Mouse (Mus musculus): ENCODE measurements at regions not wholly inside any gene's neighbourhood (a gene's known extent, or its start where the extent isn't known, plus 50 kb on each side); places are given as distances from the start of the nearest gene placed in this dataset.
"Not testable (repeated sequence)": the region's sequence is repeated elsewhere in the genome, so short reads cannot be mapped to it uniquely, and the experiment has no call there.

DNA sequence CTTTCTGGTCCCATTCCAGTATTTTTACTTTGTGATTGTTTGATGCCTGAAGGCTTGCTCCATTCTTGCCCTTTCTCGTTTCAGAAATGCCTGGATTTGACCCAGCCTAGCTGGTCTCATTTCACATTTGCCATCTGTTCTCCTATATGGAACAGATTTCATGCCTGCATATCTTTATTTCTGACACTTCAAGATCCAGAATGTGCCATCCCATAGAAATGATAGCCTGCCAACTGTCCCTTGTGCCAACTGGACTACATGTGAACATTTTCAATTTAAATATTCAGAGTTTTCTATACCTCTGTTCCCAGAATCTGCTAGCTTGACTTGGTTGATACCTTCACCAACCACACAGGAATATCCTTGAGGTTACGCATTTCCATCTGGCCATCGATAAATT is 669.0 kb downstream of the Fscb start:
- DNase-seq (ENCODE audit: low spot score in 2 of 2): peak; percentile 26 to 46

DNA sequence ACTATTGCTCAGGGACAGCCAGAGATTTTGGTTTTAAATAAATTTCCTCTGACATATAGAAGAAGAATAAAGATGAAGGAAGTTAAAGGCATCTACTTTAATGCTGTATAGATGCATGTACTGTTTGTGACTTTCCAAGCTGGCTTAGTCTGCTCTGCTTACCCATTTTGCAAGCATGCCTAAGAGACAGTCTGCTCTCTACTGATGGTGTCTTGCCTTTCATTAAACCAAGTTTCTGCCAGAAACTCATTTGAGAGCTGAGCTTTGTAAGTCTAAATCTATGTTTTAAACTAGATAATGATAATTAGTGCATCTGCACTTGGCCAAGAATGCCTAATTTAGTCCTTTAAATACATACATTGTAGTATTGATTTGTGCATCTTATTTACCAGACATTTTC is 670.5 kb downstream of the Fscb start:
- no peak for DNase-seq (ENCODE audit: low spot score in 2 of 2)

DNA sequence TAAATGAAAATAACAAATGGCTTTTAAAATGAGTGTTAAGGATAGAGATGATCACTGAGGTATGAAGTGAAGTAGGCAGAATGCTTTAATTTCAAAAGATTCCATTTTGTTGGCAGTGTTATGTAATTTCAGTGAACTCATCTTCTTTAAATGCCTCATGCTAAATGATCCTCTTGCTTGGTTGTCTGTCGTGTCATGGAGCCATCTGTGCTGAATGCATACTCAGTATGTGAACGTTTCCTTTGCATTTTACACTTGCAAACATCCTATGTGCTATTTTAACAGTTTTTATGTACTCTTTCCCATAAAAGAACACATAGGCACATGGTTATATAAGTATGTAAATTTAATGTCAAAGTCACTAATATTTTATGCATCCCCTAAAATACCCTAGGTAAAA is 682.8 kb downstream of the Fscb start:
- DNase-seq (ENCODE audit: low spot score in 2 of 2): peak; percentile 22 to 47

DNA sequence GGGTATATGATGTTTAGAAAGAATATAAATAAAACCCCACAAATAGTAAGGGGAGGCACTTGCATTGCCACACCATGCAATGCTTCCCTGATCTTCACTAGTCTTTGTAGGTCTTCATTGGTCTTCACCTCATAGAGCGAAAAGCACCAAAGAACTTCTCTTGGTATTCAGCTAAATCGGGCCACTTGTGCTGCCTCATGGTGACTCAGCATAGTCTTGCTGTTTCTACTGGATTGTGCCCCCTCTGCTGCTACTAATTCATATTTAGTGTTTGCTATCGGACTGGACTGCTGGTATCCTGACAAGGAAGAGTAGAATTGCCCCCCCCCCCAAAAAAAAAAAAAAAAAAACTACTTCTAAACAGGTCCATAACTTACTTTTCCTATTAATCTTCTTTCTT is 696.6 kb downstream of the Fscb start:
- DNase-seq (ENCODE audit: low spot score in 2 of 2): no peak

DNA sequence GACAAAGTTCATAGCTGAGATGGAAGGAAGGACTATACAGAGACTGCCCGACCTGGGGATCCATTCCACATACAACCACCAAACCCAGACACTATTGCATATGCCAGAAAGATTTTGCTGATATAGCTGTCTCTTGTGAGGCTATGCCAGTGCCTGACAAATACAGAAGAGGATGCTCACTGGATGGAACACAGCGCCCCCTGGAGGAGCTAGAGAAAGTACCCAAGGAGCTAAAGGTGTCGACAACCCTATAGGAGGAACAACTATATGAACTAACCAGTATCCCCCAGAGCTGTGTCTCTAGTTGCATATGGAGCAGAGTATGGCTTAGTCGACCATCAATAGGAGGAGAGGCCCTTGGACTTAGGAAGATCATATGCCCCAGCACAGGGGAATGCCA is 713.4 kb downstream of the Fscb start:
- DNase-seq (ENCODE audit: low spot score in 2 of 2): not testable (repeated sequence)

Data from right cerebral cortex, postnatal 10 days (tissue).